Mouse (Mus musculus): ENCODE results near the gene Sprr1b. TPM values are rescaled to one million over a fixed set of nuclear protein-coding genes. Genes with fewer than 3 reads are reported as not detected.
"Not testable (repeated sequence)": the region's sequence is repeated elsewhere in the genome, so short reads cannot be mapped to it uniquely, and the experiment has no call there.

The Sprr1b gene
- polyA plus RNA-seq (2015; fragmentation: Nextera tagmentation; extraction: Ambion mirVana), result not detected in 2 replicates

- H3K4me1 ChIP-seq (replicated peaks), result no peaks in the 10 kb centered on the region
- no peak within 1 kb of the TSS for H3K4me3 ChIP-seq
- H3K27ac ChIP-seq (replicated peaks), result no peak within 1 kb of the TSS
- H3K36me3 ChIP-seq, result no peaks in the 10 kb centered on the region
- no peaks in the 10 kb centered on the region for H3K27me3 ChIP-seq
- no peak within 1 kb of the TSS for H3K9ac ChIP-seq
- 92% methylated on average over 3 of the region's 3 CpGs for WGBS
- ATAC-seq (ENCODE audit: low read depth), result no peak
- H3K9me3 ChIP-seq, result no peaks in the 10 kb centered on the region
- no peak within 1 kb of the TSS for H3K4me2 ChIP-seq
Measured at GRCm38 (mm10) chr3:92438689-92439088, at the start of gene Sprr1b. Gene Sprr1b (minus strand): TSS chr3:92438789.

GRCm38 (mm10) chr3:92486307-92486706 lies 47.7 kb upstream of the Sprr1b start:
- no peak overlapping the region for H3K4me3 ChIP-seq
- 56% methylated on average over 1 of the region's 1 CpGs for WGBS

GRCm38 (mm10) chr3:92485863-92486262 lies 47.3 kb upstream of the Sprr1b start, which contains the start of gene Sprr1a:
Gene Sprr1a (minus strand): TSS chr3:92485895.
- Histone ChIP-seq H3K27me3 (no peaks in the 10 kb centered on the region), H3K27ac (replicated peaks) (no peak within 1 kb of the TSS), H3K4me2 (no peak within 1 kb of the TSS), H3K36me3 (no peaks in the 10 kb centered on the region), H3K4me1 (replicated peaks) (no peaks in the 10 kb centered on the region), H3K9ac (no peak within 1 kb of the TSS), H3K4me3 (no peak within 1 kb of the TSS), H3K9me3 (no peaks in the 10 kb centered on the region)
- ATAC-seq (ENCODE audit: low read depth), result no peak

More at GRCm38 (mm10) chr3:92486307-92486706, 47.7 kb upstream of the Sprr1b start:
- Histone ChIP-seq H3K27me3 (no peaks in the 10 kb centered on the region), H3K36me3 (no peaks in the 10 kb centered on the region), H3K9me3 (no peaks in the 10 kb centered on the region), H3K4me2 (no peak overlapping the region), H3K27ac (replicated peaks) (no peak overlapping the region), H3K9ac (no peak overlapping the region), H3K4me1 (replicated peaks) (no peaks in the 10 kb centered on the region)
- no peak for ATAC-seq (ENCODE audit: low read depth)

GRCm38 (mm10) chr3:92481249-92481648 lies 42.7 kb upstream of the Sprr1b start:
- not testable (repeated sequence) for H3K9me3 ChIP-seq; H3K36me3 ChIP-seq; H3K27ac ChIP-seq (replicated peaks); H3K27me3 ChIP-seq; H3K4me2 ChIP-seq; H3K4me1 ChIP-seq (replicated peaks); H3K9ac ChIP-seq; ATAC-seq (ENCODE audit: low read depth); H3K4me3 ChIP-seq

GRCm38 (mm10) chr3:92470111-92470510 lies 31.5 kb upstream of the Sprr1b start:
- Histone ChIP-seq H3K36me3 (no peaks in the 10 kb centered on the region), H3K9ac (no peak overlapping the region), H3K27ac (replicated peaks) (no peak overlapping the region), H3K4me2 (no peak overlapping the region), H3K4me3 (no peak overlapping the region), H3K27me3 (no peaks in the 10 kb centered on the region), H3K9me3 (no peaks in the 10 kb centered on the region), H3K4me1 (replicated peaks) (no peaks in the 10 kb centered on the region)
- WGBS, result 96% methylated on average over 2 of the region's 2 CpGs
- ATAC-seq (ENCODE audit: low read depth), result no peak

- H3K27ac ChIP-seq (replicated peaks), result no peak overlapping the region
- H3K27me3 ChIP-seq, result no peaks in the 10 kb centered on the region
- ATAC-seq (ENCODE audit: low read depth), result no peak
Measured at GRCm38 (mm10) chr3:92467424-92467823, 28.8 kb upstream of the Sprr1b start.

GRCm38 (mm10) chr3:92466576-92466975 lies 28.0 kb upstream of the Sprr1b start:
- ATAC-seq (ENCODE audit: low read depth), result no peak
- H3K4me2 ChIP-seq, result no peak overlapping the region
- no peak overlapping the region for H3K27ac ChIP-seq (replicated peaks)
- 87% methylated on average over 1 of the region's 1 CpGs for WGBS
- no peaks in the 10 kb centered on the region for H3K9me3 ChIP-seq
- H3K4me1 ChIP-seq (replicated peaks), result no peaks in the 10 kb centered on the region
- H3K27me3 ChIP-seq, result no peaks in the 10 kb centered on the region
- no peak overlapping the region for H3K4me3 ChIP-seq
- H3K36me3 ChIP-seq, result no peaks in the 10 kb centered on the region
- no peak overlapping the region for H3K9ac ChIP-seq

More at GRCm38 (mm10) chr3:92467424-92467823, 28.8 kb upstream of the Sprr1b start:
- Histone ChIP-seq H3K9ac (no peak overlapping the region), H3K36me3 (no peaks in the 10 kb centered on the region), H3K4me2 (no peak overlapping the region), H3K4me1 (replicated peaks) (no peaks in the 10 kb centered on the region), H3K4me3 (no peak overlapping the region), H3K9me3 (no peaks in the 10 kb centered on the region)

- no peak within 1 kb of the TSS for H3K27ac ChIP-seq (replicated peaks)
- H3K4me2 ChIP-seq, result no peak within 1 kb of the TSS
- H3K27me3 ChIP-seq, result no peaks in the 10 kb centered on the region
- no peaks in the 10 kb centered on the region for H3K4me1 ChIP-seq (replicated peaks)
- no peak for ATAC-seq (ENCODE audit: low read depth)
- no peaks in the 10 kb centered on the region for H3K36me3 ChIP-seq
- H3K4me3 ChIP-seq, result no peak within 1 kb of the TSS
- no peak within 1 kb of the TSS for H3K9ac ChIP-seq
- H3K9me3 ChIP-seq, result no peaks in the 10 kb centered on the region
- 69% methylated on average over 2 of the region's 2 CpGs for WGBS
Measured at GRCm38 (mm10) chr3:92458620-92459019, 20.0 kb upstream of the Sprr1b start, which contains the start of gene Sprr3. Gene Sprr3 (minus strand): TSS chr3:92458720.

GRCm38 (mm10) chr3:92455151-92455550 lies 16.6 kb upstream of the Sprr1b start:
- ATAC-seq (ENCODE audit: low read depth), result no peak
- H3K9ac ChIP-seq, result no peak overlapping the region
- H3K4me2 ChIP-seq, result no peak overlapping the region
- H3K9me3 ChIP-seq, result no peaks in the 10 kb centered on the region
- WGBS, result 87% methylated on average over 5 of the region's 5 CpGs
- H3K27me3 ChIP-seq, result no peaks in the 10 kb centered on the region
- H3K4me1 ChIP-seq (replicated peaks), result no peaks in the 10 kb centered on the region
- H3K27ac ChIP-seq (replicated peaks), result no peak overlapping the region
- no peak overlapping the region for H3K4me3 ChIP-seq
- H3K36me3 ChIP-seq, result no peaks in the 10 kb centered on the region

GRCm38 (mm10) chr3:92440177-92440576 lies 1.6 kb upstream of the Sprr1b start:
- no peak for ATAC-seq (ENCODE audit: low read depth)
- Histone ChIP-seq H3K9ac (no peak overlapping the region), H3K9me3 (no peaks in the 10 kb centered on the region), H3K4me3 (no peak overlapping the region), H3K4me1 (replicated peaks) (no peaks in the 10 kb centered on the region), H3K36me3 (no peaks in the 10 kb centered on the region), H3K27me3 (no peaks in the 10 kb centered on the region), H3K4me2 (no peak overlapping the region), H3K27ac (replicated peaks) (no peak overlapping the region)
- 89% methylated on average over 3 of the region's 3 CpGs for WGBS

GRCm38 (mm10) chr3:92432282-92432681 lies 6.3 kb downstream of the Sprr1b start, which contains the start of gene Sprr2k:
Gene Sprr2k (plus strand): TSS chr3:92432582.
- Histone ChIP-seq H3K4me3 (no peak within 1 kb of the TSS), H3K9ac (no peak within 1 kb of the TSS), H3K27me3 (no peaks in the 10 kb centered on the region), H3K27ac (replicated peaks) (no peak within 1 kb of the TSS), H3K4me1 (replicated peaks) (no peaks in the 10 kb centered on the region), H3K36me3 (no peaks in the 10 kb centered on the region), H3K4me2 (no peak within 1 kb of the TSS), H3K9me3 (no peaks in the 10 kb centered on the region)
- 90% methylated on average over 2 of the region's 2 CpGs for WGBS
- no peak for ATAC-seq (ENCODE audit: low read depth)

- no peaks in the 10 kb centered on the region for H3K9me3 ChIP-seq
- no peaks in the 10 kb centered on the region for H3K36me3 ChIP-seq
- no peak within 1 kb of the TSS for H3K4me2 ChIP-seq
- no peak for ATAC-seq (ENCODE audit: low read depth)
- WGBS, result 92% methylated on average over 6 of the region's 6 CpGs
- H3K4me1 ChIP-seq (replicated peaks), result no peaks in the 10 kb centered on the region
- H3K27me3 ChIP-seq, result no peaks in the 10 kb centered on the region
- H3K27ac ChIP-seq (replicated peaks), result no peak within 1 kb of the TSS
- H3K4me3 ChIP-seq, result no peak within 1 kb of the TSS
- no peak within 1 kb of the TSS for H3K9ac ChIP-seq
Measured at GRCm38 (mm10) chr3:92429323-92429722, 9.3 kb downstream of the Sprr1b start, which contains the start of gene Gm9774. Gene Gm9774 (minus strand): TSS chr3:92429423.

- Histone ChIP-seq H3K27ac (replicated peaks) (no peak within 1 kb of the TSS), H3K4me3 (no peak within 1 kb of the TSS), H3K36me3 (no peaks in the 10 kb centered on the region), H3K27me3 (no peaks in the 10 kb centered on the region), H3K4me2 (no peak within 1 kb of the TSS), H3K4me1 (replicated peaks) (no peaks in the 10 kb centered on the region), H3K9ac (no peak within 1 kb of the TSS), H3K9me3 (no peaks in the 10 kb centered on the region)
- ATAC-seq (ENCODE audit: low read depth), result no peak
- 94% methylated on average over 2 of the region's 2 CpGs for WGBS
Measured at GRCm38 (mm10) chr3:92417782-92418181, 20.8 kb downstream of the Sprr1b start, which contains the start of gene Sprr2j-ps. Gene Sprr2j-ps (plus strand): TSS chr3:92418082.
